Mouse (Mus musculus) embryonic fibroblast, embryonic 13.5 days (primary cell): ENCODE results near the gene Foxred2.

Source experiments
- CTCF ChIP-seq: IDR thresholded peaks from 2 replicates; pipeline ENCODE4 v1.5.1; 2011; ENCODE audit warnings: mild to moderate bottlenecking, control low read depth, low read length, moderate library complexity, borderline replicate concordance; ENCODE audit not compliant: insufficient read depth
- POLR2A ChIP-seq: IDR thresholded peaks from 2 replicates; pipeline ENCODE4 v1.6.1; 2011; ENCODE audit warnings: low read depth, mild to moderate bottlenecking, control low read depth, low read length, moderate library complexity

GRCm38 (mm10) chr15:77915287-77915686 lies 41.2 kb downstream of the Foxred2 start:
- TF ChIP-seq CTCF, result no peak
- TF ChIP-seq POLR2A, result no peak
